Mouse (Mus musculus): ENCODE data around the gene Map4k1.

DNA sequence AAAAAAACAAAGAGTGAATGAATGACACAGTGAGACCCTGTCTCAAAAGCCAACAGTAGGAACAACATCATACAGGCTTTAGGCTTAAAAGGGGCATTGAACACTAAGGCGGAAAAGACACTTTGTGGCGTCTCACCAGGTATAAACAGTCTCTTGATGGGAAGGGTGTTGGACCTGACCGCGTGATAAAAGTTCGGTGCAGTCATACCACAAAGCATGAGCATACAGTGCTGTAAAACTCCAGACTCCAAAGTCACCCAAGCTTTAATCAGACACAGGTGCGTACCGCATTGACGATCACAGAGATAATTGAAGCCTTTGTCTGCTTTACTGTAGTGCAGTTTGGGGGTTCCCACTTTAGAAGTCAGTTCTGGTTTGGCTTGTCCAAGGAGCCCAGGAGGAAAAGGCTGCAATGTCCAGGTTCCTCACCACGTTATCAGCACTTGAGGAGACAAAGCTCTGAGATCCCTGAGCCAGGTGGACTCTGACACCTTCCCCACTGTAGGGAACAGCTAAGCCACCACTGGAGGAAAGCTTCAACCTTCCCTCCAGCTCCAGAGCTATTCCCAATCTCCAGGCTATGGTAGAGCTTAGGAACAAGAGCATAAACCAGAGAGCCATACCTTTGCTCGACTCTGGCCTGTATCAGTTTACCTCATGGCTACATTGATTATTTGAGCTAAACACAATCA is 31.4 kb upstream of the Map4k1 start:
- TF ChIP-seq GATA1 (IDR thresholded peaks at IDR 0.05; ENCODE audit: borderline replicate concordance, low read length) (no peak), FLI1 (IDR thresholded peaks at IDR 0.05; ENCODE audit: low read length) (no peak)

Measured in megakaryocyte, embryonic 14.5 days (primary cell).